Mouse (Mus musculus) mature B cell (primary cell): ENCODE results near the gene Trio.

Source experiments
- in situ Hi-C: fragments of 300-500 bp; cut with MboI; formaldehyde crosslinking; loops from 2 replicates; pipeline ENCODE4 v1.14.3; 2019

Gene Trio

GRCm38 (mm10) chr15:27991892-27992593 lies 33.6 kb downstream of the Trio start:
- in situ Hi-C loops: no loop called here

- in situ Hi-C loops: no loop called here
These were observed 34.5 kb downstream of the Trio start for GRCm38 (mm10) chr15:27991066-27991701.

- in situ Hi-C loops: no loop called here
These were observed 37.7 kb downstream of the Trio start for GRCm38 (mm10) chr15:27987979-27988378.

GRCm38 (mm10) chr15:27984881-27985280 lies 40.8 kb downstream of the Trio start:
- in situ Hi-C loops: no loop called here

- in situ Hi-C loops: no loop called here
These were observed 43.7 kb downstream of the Trio start for GRCm38 (mm10) chr15:27981764-27982500.

- in situ Hi-C loops: no loop called here
These were observed 44.4 kb downstream of the Trio start for GRCm38 (mm10) chr15:27981258-27981657.

- in situ Hi-C loops: no loop called here
These were observed 45.2 kb downstream of the Trio start for GRCm38 (mm10) chr15:27980436-27980835.

GRCm38 (mm10) chr15:27976950-27977349 lies 48.7 kb downstream of the Trio start:
- in situ Hi-C loops: no loop called here

GRCm38 (mm10) chr15:27976366-27976765 lies 49.3 kb downstream of the Trio start:
- in situ Hi-C loops: no loop called here

GRCm38 (mm10) chr15:27974637-27975036 lies 51.0 kb downstream of the Trio start:
- in situ Hi-C loops: no loop called here

GRCm38 (mm10) chr15:27968183-27968582 lies 57.5 kb downstream of the Trio start:
- in situ Hi-C loops: no loop called here

GRCm38 (mm10) chr15:27967128-27967876 lies 58.3 kb downstream of the Trio start:
- in situ Hi-C loops: no loop called here

GRCm38 (mm10) chr15:27964877-27965276 lies 60.8 kb downstream of the Trio start:
- in situ Hi-C loops: no loop called here

GRCm38 (mm10) chr15:27963506-27963905 lies 62.1 kb downstream of the Trio start:
- in situ Hi-C loops: no loop called here

GRCm38 (mm10) chr15:27960642-27961041 lies 65.0 kb downstream of the Trio start:
- in situ Hi-C loops: no loop called here

GRCm38 (mm10) chr15:27957867-27958266 lies 67.8 kb downstream of the Trio start:
- in situ Hi-C loops: no loop called here

- in situ Hi-C loops: no loop called here
These were observed 70.0 kb downstream of the Trio start for GRCm38 (mm10) chr15:27955614-27956013.

GRCm38 (mm10) chr15:27954356-27954755 lies 71.3 kb downstream of the Trio start:
- in situ Hi-C loops: no loop called here

GRCm38 (mm10) chr15:27953570-27953969 lies 72.1 kb downstream of the Trio start:
- in situ Hi-C loops: no loop called here

GRCm38 (mm10) chr15:27951195-27951594 lies 74.5 kb downstream of the Trio start:
- in situ Hi-C loops: no loop called here

- in situ Hi-C loops: no loop called here
These were observed 76.5 kb downstream of the Trio start for GRCm38 (mm10) chr15:27949196-27949595.

- in situ Hi-C loops: no loop called here
These were observed 77.8 kb downstream of the Trio start for GRCm38 (mm10) chr15:27947880-27948279.
